Mouse (Mus musculus) G1E (cell line): ENCODE data around the gene Eed.

Source experiments
- CTCF ChIP-seq: IDR thresholded peaks from 2 replicates; pipeline ENCODE4 v1.5.1; 2012; ENCODE audit warnings: low read depth, low read length, inconsistent platforms, mixed read lengths
- GATA1 ChIP-seq: IDR thresholded peaks from 2 replicates; pipeline ENCODE4 v1.6.1; 2012; ENCODE audit warnings: borderline replicate concordance, low read length, inconsistent platforms, mixed read lengths
- TAL1 ChIP-seq: conservative IDR thresholded peaks from 2 replicates; pipeline ENCODE4 v1.6.1; 2012; ENCODE audit warnings: low read depth, low read length, inconsistent platforms, mixed read lengths

DNA sequence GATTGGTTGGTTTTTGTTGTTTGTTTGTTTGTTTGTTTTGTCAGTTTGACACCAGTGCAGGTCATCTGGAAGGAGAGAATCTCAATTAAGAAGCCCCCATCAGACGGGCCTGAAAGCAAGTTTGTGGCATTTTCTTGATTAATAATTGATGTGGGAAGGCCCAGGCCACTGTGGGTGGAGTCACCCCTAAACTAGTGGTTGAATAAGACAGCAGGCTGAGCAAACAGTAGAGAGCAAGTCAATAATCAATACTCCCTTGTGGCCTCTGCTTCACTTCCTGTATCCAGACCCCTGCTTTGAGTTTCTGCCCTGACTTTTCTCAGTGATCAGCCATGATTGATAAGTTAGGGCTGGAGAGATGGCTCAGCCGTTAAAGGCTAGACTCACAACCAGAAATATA lies 21.6 kb upstream of the Eed start:
- TF ChIP-seq CTCF: no peak
- no peak for TF ChIP-seq GATA1
- TF ChIP-seq TAL1: no peak
